Mouse (Mus musculus) frontal cortex, adult (tissue): ENCODE measurements at regions not wholly inside any gene's neighbourhood (a gene's known extent, or its start where the extent isn't known, plus 50 kb on each side); places are given as distances from the start of the nearest gene placed in this dataset.

Experiments
- ATAC-seq: cut with Nextera tagmentation; 2 replicates; pipeline ENCODE4 v1.9.2; 2017; ENCODE audit warnings: mild to moderate bottlenecking, moderate library complexity, mixed read lengths; ENCODE audit not compliant: low TSS enrichment

DNA sequence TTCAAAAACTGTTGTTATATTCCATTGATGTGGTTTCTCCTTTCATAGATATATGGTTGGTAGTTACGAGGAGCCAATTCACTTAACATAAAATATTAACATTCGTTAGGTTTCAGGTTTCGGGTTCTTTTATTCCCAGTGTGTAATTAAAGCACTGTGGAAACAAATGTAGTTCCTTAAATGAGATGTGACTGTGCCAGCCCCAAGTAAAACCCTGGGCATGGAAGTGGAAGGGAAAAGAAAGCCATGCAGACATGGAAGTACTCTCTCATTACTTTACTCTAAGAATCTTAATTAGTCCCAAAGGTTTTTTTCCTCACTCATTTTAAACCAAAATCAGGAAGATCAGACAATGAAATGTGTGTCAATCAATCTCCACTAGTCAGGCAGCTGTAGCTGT lies 784.9 kb upstream of the Apob start:
- ATAC-seq: no peak

DNA sequence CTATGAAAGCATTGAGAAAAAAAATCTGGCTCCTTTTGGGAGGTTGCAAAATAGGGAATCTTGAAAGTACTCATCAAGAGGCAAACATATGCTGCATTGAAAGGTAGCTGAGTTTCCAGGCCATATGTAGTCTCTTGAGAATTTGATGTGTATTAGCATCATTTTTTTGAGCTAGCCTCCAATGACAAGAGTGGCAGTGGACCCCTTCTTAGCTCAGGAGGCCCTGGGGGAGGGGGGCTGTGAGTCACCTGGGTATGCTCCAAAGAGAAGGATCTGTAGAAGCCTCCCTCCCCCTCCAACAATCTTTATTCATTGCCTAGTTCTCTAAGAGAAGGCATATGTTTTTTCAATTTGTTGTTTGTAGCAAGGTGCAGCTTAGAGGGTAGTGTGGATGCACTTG lies 779.4 kb upstream of the Apob start:
- peak; percentile 77 for ATAC-seq

DNA sequence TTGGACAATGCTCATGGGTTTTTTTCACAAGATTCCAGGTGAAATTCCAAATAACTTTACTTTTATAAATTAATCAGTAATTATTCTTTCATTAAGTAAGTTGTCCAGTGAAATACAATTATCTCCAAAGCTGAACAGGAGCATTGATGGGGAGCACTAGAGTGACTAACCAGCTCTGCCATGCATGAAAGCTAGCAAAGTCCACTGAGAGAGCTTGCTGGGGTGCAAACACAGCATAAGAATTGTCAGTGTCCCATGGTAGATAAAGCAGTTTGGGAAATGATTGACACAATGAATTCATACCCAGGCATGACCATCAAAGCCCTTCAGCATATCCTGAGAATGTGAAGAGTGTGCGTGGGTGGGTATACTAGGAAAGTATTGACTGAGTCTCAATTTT lies 776.6 kb upstream of the Apob start:
- no peak for ATAC-seq

DNA sequence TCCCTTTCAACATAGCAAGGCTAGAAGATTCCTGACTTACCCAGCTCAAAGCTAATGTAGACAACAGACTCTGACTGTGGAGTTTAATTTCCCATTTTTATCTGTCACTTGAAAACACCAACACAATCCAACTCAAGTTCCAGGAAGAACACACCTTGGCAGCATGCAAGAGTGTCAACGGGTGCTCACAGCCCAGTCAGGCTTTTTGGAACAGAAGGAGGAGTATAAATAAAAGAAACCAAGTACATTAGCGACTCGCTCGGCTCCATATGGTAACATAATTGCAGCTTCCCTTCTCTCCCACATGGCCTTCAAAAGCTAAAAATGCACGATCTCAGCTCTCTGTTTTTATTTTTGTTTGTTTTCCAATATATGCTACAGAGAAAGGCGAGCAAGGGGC lies 761.8 kb upstream of the Apob start:
- ATAC-seq: peak; percentile 80

DNA sequence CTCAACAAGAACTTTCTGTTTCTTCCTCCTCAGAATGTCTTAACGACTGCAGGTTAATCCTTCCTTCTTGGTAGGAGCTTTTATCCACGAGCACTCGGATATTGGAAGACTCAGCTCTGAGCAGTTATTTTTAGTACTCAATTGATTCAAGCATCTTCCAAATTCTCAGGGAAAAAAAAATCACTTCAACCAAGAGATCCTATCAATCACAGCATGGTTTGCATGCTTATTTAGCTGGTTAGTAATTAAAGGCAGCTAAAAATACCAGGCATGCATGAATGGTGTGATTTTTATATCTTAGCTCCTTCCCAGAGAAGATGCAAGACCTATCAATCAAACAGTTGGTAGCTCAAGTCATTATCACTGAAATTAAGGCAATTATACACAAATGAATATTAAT lies 759.9 kb upstream of the Apob start:
- peak; percentile 45 for ATAC-seq

DNA sequence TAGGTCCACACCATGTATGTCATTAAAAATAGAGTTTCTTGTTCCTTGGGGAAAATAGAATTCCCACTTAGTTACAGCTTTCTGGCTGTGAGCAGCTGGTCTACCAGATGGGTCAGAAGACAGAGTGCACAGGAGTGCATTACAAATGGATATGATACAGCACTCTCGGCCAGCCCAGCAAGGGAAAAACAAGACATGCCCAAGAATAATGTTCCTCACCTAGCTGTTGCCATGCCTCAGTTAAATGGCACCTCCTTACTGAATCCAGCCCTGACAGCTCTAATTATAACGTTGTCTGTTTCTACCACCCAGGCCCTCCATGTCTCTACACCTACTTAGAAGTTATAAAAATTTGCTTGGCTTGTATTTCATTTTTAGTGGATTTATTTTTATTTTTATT lies 749.3 kb upstream of the Apob start:
- peak; percentile 89 for ATAC-seq

DNA sequence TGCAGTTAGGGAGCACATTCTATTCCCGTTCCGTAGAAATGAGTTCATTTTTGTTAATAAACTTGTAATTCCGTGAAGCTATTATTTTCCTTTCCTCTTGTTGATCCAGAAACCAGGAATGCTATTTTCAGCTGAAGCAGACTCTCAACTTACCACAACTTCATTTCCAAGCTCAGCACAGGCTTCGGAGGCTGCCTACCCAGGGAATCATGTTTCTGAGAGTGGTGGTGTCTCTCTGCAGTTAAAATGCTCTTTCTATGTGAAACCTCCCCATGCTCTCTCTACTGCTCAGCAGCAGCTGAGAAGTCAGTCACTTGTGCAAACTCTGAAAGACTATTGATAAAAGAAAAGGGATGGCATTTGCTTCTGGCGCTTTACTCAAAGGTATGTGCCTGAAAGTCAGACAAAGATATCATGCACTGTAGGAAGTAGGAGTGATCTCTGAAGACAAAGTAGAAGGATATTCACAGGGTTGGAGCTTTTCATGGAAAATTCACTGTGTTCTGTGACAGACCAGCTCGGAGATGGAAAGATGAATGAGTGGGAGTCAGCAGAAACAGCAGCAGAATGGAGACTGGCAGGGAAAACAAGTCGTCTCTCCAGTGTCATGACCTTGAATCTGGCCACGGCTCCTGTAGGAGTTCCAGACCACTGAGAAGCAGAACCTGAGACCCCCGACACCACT lies 748.8 kb upstream of the Apob start:
- ATAC-seq: peak; percentile 94

DNA sequence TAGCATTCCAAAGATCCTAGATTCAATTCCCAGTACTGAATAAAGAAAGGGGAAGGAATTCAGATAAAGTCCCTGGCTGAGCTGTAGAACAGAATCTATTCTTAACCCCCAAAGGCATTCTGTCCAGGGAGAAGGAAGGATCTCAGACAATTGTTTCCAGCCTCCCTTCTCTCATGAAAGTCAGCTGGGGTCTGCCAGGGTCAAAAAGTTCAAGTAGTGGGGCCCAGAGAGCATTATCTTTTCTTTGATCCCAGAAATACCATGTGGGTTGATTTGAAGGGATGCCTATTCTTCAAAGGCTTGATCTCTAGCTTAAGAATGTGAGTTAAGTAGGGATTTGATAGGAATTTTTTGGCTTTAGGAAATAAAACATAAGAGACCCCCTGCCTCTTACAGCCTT lies 727.1 kb upstream of the Apob start:
- no peak for ATAC-seq

DNA sequence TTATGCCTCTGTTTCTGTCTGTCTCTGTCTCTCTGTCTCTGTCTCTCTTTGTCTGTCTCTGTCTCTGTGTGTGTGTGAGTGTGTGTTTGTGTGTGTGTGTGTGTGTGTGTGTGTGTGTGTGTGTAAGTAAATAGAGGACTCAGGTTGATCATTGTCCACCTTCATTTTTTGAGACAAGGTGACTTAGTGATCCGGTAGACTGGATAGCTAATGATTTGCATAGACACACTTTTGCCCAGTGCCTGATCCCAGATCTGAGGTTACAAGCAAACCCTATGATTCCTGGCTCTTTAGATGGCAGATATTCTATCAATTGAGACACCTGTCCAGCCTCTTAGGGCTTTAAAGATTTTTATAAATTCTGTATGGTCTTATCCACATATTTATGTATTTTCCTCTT lies 706.9 kb upstream of the Apob start:
- ATAC-seq: no peak

DNA sequence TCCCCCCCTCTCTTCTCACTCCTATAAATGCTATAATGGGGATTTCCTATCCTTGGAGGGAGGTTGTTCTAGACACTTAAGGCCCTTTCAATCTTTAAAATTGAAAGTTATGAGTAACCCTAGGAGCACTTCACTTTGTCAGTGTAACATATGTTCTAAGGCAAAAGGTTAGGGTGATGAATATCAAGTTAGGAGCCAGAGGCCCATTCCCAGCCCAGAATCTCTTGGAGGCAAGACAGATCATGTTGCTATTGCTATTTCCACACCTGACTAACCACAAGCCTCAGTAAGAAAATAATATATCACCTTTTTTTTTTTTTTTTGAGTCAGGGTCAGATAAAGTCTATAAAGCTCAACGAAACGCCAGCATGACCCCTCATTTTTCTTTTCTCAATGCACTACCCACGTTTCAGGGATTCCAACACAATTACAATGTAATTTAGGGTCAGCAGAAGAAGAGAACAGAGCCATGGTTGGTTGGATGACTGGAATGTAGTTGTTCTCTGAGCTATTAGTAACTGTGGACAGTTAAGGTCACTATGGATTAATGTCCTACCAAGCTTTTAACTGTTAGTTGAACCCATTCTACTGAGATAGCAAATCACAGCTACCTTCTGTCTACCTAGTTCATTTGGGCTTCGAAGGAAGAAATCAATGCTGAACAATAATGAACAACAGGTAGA lies 693.0 kb upstream of the Apob start:
- ATAC-seq: no peak

DNA sequence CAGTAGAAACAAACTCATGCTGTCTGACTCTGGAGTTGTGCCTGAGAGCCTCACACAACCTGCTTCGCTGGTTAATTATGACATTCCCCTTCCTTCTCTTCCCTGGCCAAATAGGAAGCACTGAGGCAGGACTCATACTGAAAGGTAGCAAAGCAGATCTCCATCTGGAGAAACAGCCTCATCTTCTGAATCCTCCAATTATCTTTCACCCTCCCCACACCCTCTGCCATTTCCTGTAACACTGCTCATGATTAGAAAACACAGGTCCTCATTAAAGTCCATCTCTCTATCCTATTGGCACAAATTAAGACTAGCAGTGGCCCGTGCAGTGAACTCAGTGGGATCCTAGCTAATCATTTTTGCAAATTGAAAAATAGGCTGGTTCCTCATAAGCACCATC lies 685.9 kb upstream of the Apob start:
- no peak for ATAC-seq

DNA sequence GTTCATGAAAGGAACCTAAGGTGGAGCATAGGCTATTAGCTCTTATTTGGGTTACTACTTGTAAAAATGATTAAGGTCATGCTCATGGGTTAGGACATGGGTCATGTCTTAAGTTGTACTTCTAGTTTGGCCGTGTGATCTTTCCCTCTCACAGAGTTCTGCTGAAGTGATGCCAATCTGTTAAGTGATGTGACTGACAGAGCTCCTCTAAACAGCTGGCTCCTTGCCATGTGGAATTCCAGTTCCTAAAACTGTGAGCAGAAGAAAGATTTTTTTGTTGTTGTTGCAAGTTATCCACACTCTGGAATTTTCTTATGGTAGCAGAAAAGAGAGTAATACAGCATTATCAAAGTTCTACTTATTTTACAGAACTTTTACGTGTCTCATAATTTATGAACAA lies 680.4 kb upstream of the Apob start:
- ATAC-seq: no peak

DNA sequence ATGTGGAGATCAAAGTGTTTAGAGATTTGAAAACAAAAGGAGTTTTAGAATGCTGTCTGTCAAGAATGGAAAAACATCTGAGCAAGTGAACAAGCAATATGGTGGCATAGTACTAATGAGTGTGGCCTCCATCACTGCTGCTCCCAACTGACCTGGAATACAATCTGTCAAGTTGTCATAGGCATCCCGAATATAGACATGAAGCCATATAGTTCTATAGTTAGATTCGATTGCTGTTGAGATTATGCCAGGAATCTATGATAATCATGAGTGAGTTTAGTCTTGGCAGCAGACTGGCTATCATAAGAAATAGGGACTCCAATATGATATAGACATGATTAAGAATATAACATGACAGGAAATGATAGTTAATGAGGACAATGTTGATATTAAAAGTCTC lies 656.0 kb upstream of the Apob start:
- ATAC-seq: no peak

DNA sequence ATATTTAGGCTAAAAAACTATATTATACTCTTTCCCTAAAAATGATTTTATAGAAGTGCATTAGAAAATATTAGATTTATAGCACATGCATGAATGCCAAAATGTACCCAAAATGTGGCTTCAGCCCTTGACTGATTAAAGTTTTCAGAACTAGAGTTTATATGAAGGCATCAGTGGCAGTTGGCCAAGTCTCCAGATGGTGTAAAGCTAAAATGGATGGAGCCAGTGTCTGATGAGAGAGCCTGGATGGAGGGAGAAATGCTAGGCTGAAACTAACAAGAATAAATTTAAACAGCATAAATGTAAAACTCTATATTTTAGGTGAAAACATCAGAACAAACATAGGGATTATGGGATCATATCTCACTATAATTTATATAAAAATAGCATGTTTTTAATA lies 648.8 kb upstream of the Apob start:
- peak; percentile 76 for ATAC-seq
